Mouse (Mus musculus): ENCODE measurements around the gene Olfr846. TPM values are rescaled to one million over a fixed set of nuclear protein-coding genes. Genes with fewer than 3 reads are reported as not detected.

The Olfr846 gene
- not detected for polyA plus RNA-seq (2014; fragmentation: Illumina TruSeq; extraction: RNeasy Lipid Tissue Mini Kit (QIAGEN cat#74804); ENCODE audit: insufficient read depth, low read depth, low replicate concordance)

GRCm38 (mm10) chr9:19363905-19364304 lies at the start of gene Olfr846:
Gene Olfr846 (minus strand): TSS chr9:19364005.

GRCm38 (mm10) chr9:19378569-19378968 lies 14.8 kb upstream of the Olfr846 start, which contains the start of gene Olfr847:
Gene Olfr847 (minus strand): TSS chr9:19378669.

GRCm38 (mm10) chr9:19336157-19336556 lies 27.6 kb downstream of the Olfr846 start, which contains the start of gene Olfr845:
Gene Olfr845 (plus strand): TSS chr9:19336457.

GRCm38 (mm10) chr9:19316047-19316446 lies 47.8 kb downstream of the Olfr846 start, which contains the start of gene Olfr844:
Gene Olfr844 (plus strand): TSS chr9:19316347.

Other genes starting within 250 kb of the Olfr846 start
- not detected for gene Olfr836, start 243.6 kb downstream of the Olfr846 start, polyA plus RNA-seq (2014; fragmentation: Illumina TruSeq; extraction: RNeasy Lipid Tissue Mini Kit (QIAGEN cat#74804); ENCODE audit: insufficient read depth, low read depth, low replicate concordance)
- gene Olfr837, start 227.7 kb downstream of the Olfr846 start, polyA plus RNA-seq (2014; fragmentation: Illumina TruSeq; extraction: RNeasy Lipid Tissue Mini Kit (QIAGEN cat#74804); ENCODE audit: insufficient read depth, low read depth, low replicate concordance) = not detected
- not detected for gene Olfr839-ps1, start 186.7 kb downstream of the Olfr846 start, polyA plus RNA-seq (2014; fragmentation: Illumina TruSeq; extraction: RNeasy Lipid Tissue Mini Kit (QIAGEN cat#74804); ENCODE audit: insufficient read depth, low read depth, low replicate concordance)
- not detected for gene Olfr843, start 112.0 kb downstream of the Olfr846 start, polyA plus RNA-seq (2014; fragmentation: Illumina TruSeq; extraction: RNeasy Lipid Tissue Mini Kit (QIAGEN cat#74804); ENCODE audit: insufficient read depth, low read depth, low replicate concordance)
- not detected for gene Olfr844, start 47.7 kb downstream of the Olfr846 start, polyA plus RNA-seq (2014; fragmentation: Illumina TruSeq; extraction: RNeasy Lipid Tissue Mini Kit (QIAGEN cat#74804); ENCODE audit: insufficient read depth, low read depth, low replicate concordance)
- not detected for gene Olfr845, start 27.5 kb downstream of the Olfr846 start, polyA plus RNA-seq (2014; fragmentation: Illumina TruSeq; extraction: RNeasy Lipid Tissue Mini Kit (QIAGEN cat#74804); ENCODE audit: insufficient read depth, low read depth, low replicate concordance)
- gene Olfr847, start 14.7 kb upstream of the Olfr846 start, polyA plus RNA-seq (2014; fragmentation: Illumina TruSeq; extraction: RNeasy Lipid Tissue Mini Kit (QIAGEN cat#74804); ENCODE audit: insufficient read depth, low read depth, low replicate concordance) = not detected
- not detected for gene Olfr849, start 76.3 kb upstream of the Olfr846 start, polyA plus RNA-seq (2014; fragmentation: Illumina TruSeq; extraction: RNeasy Lipid Tissue Mini Kit (QIAGEN cat#74804); ENCODE audit: insufficient read depth, low read depth, low replicate concordance)
- gene Olfr850, start 114.2 kb upstream of the Olfr846 start, polyA plus RNA-seq (2014; fragmentation: Illumina TruSeq; extraction: RNeasy Lipid Tissue Mini Kit (QIAGEN cat#74804); ENCODE audit: insufficient read depth, low read depth, low replicate concordance) = not detected
- not detected for gene Olfr851, start 129.3 kb upstream of the Olfr846 start, polyA plus RNA-seq (2014; fragmentation: Illumina TruSeq; extraction: RNeasy Lipid Tissue Mini Kit (QIAGEN cat#74804); ENCODE audit: insufficient read depth, low read depth, low replicate concordance)
- gene Olfr853, start 177.1 kb upstream of the Olfr846 start, polyA plus RNA-seq (2014; fragmentation: Illumina TruSeq; extraction: RNeasy Lipid Tissue Mini Kit (QIAGEN cat#74804); ENCODE audit: insufficient read depth, low read depth, low replicate concordance) = not detected
- gene Olfr854, start 203.4 kb upstream of the Olfr846 start, polyA plus RNA-seq (2014; fragmentation: Illumina TruSeq; extraction: RNeasy Lipid Tissue Mini Kit (QIAGEN cat#74804); ENCODE audit: insufficient read depth, low read depth, low replicate concordance) = not detected
- gene Olfr855, start 218.6 kb upstream of the Olfr846 start, polyA plus RNA-seq (2014; fragmentation: Illumina TruSeq; extraction: RNeasy Lipid Tissue Mini Kit (QIAGEN cat#74804); ENCODE audit: insufficient read depth, low read depth, low replicate concordance) = not detected